Mouse (Mus musculus) heart, adult 11 months (tissue): ENCODE measurements around the gene Prdm1.
A peak's percentile ranks its signal among the peaks of the same experiment; 100 is the strongest.

Experiments
- DNase-seq: peaks from one replicate; pipeline ENCODE4 v3.0.0; 2022

Gene Prdm1

DNA sequence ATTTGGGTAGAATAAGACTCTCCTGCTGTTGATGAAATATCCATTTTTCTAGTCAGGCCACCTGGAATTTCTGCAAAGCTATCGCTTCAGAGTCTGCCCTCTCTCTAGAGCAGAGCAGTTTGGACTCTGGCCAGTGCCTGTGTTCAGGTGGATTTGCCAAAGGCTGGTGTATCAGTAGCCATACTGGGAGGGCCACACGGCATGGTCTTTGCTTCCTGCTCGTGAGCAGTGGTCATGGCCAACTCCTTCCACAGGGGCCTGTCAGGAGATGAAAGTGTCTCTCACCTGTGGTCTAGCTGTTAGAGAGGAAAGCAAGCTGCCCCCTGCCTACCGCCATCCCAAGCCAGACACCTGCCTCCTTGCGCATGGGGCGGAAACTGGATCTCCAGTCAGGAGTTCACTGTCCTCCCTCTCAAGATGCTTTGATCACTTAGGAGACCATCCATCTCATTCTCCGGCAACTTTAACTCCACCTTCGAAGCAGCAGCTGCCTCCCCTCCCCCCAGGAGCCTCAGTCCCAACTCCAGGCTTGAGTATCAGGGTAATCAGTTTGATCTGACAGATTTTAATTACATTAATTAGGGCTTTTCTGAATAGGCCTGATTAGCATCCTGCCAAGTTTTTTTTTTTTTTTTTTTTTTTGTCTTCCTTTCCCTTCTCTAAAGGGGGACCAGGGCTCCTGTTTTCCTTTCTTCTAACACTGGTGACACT, 35.3 kb downstream of the Prdm1 start:
- no peak for DNase-seq

DNA sequence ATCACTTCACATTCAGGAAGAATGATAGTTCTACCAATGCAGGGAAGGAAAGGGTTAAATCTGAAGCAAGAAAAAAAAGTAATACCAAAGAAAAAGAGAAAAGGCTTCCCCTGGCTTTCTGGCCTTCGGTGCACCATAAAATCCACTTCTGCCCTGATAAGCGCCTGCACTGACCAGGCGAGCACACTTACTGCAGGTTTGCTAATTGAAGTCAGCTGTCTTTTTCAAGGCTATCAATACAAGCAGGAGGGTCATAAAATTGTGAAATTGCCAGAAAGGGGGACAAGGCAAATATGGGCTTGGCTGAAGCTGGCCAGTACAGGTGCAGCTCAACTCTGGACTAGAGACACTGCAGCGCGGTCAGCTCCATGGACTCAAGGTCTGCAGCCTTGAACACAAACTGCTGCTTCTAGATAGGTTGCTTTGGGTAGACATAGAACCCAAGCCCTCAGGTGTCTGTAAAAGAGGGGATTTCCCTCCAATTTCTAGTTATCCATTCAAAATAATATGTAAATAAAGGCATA, 37.3 kb downstream of the Prdm1 start:
- DNase-seq: no peak

DNA sequence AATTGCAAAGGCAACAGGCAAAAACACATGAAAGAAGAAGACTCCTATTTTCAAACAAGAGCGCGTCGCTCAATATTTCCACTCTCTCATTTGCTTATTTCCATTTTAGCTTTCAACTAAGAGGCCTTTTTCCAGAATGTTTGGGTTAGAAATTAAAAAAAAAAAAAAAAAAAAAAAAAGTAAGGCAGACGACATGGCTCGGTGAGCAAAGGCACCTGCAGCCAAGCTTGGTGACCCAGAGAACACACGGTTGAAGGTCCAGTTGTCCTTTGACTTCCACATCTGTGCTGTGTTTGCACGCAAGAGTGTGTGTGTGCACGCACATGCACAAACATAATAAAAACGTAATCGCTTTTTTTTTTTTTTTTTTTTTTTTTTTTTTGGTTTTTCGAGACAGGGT, 41.2 kb downstream of the Prdm1 start:
- DNase-seq: no peak

DNA sequence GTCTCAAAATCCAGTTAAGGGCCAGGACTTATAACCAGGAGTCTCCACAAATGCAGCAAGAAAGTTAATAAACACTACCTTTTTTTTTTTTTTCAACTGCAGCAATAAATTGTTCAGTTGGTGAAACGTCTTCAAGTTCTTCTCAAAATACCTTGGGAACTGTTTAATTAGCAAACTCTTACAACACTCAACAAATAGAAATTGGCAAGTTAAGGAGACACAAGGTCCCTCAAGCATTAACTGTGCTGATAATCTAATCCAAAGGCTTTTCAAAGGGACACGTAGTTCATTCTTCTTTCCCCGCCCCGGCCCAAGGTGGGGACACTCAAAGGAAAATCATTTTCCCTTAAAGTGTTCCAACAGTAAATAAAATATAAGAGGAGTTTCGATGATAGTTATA, 44.2 kb downstream of the Prdm1 start:
- DNase-seq: no peak

GRCm38 (mm10) chr10:44483116-44483515, 45.2 kb downstream of the Prdm1 start:
- DNase-seq: peak; percentile 72

GRCm38 (mm10) chr10:44481379-44481778, 46.9 kb downstream of the Prdm1 start:
- DNase-seq: peak; percentile 68

DNA sequence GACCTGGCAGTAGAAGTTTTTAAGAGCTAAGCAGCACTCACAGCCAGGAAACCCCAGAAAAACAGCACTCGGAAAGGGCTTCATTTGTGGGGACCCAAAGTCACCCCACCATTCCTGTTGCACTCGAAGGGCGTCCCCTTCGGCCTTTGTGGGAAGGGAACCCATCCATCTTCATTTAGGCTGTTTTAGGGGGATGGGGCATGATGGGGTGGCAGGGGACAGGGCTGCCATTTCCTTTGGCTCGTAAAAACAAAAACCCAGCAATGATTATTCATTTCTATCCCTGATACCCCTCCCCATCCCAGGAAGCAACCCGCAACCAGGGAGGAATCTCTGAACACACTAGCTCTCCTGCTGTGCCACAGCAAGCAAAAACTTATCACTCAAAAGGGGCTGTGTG, 49.0 kb downstream of the Prdm1 start:
- DNase-seq: peak; percentile 70

DNA sequence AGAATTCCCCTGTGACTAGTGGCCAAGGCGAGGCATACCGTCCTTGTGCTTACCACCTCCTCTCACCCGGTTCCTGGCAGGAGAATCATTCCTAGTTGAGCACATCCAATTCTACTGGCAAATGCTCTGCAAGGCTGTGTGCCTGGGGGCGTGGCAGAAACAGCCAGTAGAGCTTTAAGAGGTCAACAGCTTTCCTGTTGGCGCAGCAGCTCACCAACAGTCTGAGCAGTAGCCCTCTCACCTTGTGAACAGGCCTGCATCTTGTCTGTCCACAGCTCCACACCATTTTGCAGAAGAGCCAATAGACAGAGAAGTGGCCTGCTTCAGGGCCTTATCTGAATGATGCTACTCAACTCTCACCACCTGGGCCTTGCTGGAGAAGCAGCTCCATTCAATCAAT, 50.2 kb downstream of the Prdm1 start:
- peak; percentile 87 for DNase-seq

DNA sequence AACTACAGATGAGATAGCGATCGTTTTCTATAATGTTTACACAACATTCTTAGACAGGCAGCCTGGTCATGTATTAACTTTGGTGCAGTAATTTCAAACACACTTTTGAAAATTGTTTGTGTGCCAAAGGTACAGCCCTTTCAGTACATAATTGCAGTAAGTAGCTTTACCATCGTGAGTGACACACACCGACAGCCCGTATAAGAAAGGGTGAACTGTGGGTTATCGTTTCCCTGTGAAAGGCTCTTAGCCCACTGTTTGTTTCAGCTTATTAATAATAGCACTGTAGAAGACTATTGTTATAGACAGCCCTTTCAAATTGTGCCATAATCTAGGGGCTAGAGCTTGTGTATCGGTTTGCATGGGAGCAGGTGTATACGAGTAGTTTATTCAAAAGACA, 51.1 kb downstream of the Prdm1 start:
- DNase-seq: no peak

GRCm38 (mm10) chr10:44476523-44476922, 51.8 kb downstream of the Prdm1 start:
- DNase-seq: no peak

DNA sequence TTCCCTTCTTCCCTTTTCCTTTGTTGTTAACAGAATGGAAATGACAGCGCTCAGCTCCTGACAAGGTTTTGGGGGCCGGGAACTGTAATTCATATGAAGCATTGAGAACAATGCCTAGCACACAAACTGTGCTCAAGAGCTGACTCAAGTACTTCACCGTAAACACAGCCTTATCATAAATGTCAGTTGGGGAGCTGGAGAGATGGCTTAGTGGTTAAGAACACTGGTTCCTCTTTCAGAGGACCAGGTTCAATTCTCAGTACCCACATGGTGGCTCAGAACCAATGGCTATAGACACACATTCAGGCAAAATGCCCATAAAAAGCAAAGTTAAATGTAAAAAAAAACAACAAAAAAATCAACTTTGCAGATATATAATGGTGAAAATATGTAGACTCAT, 52.9 kb downstream of the Prdm1 start:
- no peak for DNase-seq

DNA sequence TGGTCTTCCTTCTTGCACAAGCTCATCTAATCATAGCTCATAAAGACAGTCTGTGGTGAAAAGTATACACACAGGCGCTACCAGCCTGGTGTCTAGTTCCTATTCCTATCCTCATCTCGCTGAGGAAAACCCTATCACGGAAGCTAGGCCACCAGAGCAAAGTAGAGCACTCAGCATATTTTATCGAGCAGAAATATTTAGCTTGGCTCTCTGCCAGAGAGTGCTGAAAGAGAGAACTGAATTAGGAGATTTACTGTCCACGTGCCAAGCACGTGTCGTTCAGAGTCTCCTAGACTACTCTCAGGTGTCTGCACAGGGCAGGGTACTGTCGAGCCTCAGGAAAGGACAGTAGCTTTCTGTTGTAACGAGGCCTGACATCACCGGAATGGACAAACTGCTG, 54.0 kb downstream of the Prdm1 start:
- DNase-seq: peak; percentile 78

DNA sequence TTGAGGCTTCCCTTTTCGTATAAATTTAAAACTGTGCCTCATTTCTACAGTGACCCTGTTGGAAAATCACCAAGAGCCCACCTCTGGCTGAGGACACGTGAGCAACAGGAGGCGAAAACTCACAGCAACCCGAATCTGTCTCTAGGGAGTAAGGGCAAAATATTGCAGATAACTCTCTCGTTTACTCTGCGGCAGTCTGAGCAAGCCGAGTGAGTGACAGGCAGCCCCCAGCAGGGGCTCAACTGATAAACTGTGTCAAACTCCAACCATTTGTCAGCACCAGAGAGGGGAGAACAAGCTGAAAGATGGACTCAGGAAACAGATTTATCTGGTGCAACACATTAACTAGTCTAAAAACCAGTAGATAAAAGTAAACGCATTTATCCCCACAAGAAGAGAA, 62.7 kb downstream of the Prdm1 start:
- peak; percentile 50 for DNase-seq

DNA sequence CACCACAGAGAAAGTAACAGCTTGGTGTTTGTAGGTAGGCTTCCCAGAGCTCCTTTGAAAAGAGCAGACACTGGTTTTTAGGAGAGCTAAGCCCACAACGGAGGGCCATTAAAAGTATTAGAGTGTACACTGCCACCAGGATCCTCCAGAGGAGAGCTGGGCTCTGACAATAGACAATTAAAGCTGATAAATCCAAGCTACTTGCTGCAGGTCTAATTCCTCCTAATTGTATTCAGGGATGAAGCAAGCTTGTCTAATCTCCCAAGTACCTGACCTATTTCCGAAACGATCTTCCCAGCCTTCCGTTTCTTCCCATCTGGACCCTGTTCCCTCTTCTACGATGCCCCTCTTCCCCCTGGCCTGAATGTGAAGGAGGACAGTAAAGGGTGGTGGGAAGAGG, 63.7 kb downstream of the Prdm1 start:
- DNase-seq: peak; percentile 69

GRCm38 (mm10) chr10:44463856-44464255, 64.4 kb downstream of the Prdm1 start:
- DNase-seq: peak; percentile 78

- peak; percentile 68 for DNase-seq
Measured at GRCm38 (mm10) chr10:44462351-44462750, 66.0 kb downstream of the Prdm1 start.

GRCm38 (mm10) chr10:44461063-44461462, 67.2 kb downstream of the Prdm1 start:
- DNase-seq: peak; percentile 71

DNA sequence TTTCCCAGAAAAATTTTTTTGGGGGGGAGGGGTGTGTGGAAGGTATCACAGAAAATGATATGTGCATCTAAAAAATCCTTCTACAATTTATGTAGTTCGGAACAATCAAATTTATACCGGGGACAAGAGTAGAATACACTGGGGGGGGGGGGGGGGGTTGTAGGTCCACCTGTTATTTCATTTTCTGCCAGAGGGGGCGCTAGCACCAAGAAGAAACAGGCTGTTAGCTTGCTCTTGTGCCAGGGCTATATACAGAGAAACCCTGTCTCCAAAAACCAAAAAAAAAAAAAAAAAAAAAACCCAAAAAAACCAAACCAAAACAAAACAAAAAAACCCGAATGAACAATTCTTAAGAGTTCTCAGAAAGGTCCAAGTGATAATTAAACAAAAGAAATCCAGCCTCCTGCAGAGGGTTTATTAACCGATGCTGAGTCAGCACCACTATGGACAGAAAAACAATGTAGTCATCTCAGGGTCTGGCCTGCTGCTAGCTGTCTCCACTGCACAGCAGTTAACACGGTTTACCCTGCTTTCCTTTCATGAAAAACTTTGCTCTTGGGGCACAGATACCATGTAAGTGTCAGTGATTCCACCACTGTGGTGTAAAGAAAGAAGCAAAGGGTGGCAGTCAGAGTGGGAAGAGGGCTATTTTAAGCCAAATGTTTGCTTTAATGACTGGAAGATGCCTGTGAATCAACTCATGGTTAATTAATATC, 68.0 kb downstream of the Prdm1 start:
- DNase-seq: peak; percentile 96

DNA sequence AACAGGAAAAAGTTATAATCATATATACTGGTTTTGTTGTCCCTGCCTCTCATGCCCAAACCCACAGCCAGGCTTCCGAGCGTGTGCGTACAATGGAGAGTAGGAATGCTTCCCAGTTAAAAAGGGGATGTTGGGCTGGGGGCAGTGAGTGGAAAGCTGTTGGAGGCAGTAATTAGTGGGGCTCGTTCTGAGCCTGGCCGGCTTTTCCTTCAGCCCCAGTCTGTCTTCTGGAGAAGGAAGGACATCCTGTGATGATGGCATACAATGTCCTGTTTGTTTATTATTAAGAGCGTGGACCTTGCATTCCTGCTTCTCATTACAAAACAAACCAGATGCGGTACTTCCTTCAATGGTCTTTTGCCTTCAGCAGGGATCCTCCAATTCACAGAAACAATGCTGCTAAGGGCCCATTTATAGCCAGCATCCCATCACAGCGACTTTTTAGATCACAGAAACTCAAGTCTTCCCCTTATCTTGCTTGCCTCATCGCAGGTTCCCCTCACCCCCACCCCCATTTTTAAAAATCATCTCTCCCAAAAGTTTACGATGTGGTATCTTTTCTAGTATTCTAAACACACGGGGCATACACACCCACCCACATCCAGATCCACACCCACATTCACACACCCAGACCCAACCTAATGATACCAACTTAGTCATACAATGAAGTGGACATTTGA, 68.8 kb downstream of the Prdm1 start:
- DNase-seq: peak; percentile 87

GRCm38 (mm10) chr10:44458534-44459315, 69.6 kb downstream of the Prdm1 start:
- DNase-seq: peak; percentile 97

DNA sequence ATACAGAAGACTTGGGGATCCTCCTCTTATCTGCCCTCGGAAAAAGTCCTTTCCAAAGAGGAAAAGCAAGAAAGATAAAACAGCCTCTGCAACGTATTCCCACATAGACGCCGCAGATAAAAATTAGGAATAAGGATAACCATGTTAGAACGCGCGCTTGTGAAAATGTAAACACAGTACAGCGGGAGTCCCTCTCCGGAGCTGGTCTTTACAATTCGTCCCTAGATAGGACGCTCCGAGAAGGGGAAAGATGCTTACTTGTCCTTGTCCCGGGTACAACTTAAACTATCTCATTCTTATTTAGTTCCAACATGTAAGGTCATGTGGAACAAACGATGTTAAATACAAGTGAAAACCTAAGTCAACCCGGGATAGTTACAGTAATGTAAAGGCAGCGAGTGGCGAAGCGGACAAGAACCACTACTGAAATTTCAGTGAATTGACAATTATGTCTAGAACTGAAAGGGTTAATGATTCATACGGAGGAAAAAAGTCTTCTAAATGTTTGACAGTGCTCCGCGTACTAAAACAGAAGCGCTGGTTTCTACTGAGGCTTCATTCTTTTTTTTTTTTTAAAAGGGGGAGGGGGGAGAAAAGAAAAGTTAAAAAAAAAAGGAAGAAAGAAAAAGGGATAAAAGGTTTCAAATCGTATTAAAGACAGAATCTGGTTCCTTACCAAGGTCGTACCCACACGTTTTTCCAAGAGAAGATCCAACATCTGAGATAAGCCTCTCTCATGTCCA, 70.3 kb downstream of the Prdm1 start:
- peak; percentile 79 for DNase-seq
